Mouse (Mus musculus): Measurements from ENCODE around the gene 4921517D22Rik.
"Not testable (repeated sequence)": the region's sequence is repeated elsewhere in the genome, so short reads cannot be mapped to it uniquely, and the experiment has no call there.

The 4921517D22Rik gene

DNA sequence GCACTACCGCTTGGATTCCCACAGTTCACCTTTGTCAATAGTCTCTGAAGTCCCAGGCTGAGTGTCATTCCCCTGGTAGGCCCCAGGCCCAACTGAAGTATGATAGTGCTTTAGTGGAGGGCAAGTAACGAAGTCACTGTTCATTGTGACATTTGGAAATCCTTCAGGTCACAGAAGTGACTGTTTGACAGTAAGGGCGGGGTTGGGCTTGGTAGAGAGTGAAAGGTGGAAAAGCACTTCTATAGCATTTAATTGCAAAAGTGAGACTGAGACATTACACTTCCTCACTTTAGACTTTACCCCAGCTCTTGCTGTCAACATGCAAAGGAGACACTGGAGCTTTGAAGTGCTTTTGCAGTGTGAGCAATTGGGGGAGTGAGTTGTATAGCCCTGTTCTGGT is at the start of gene 4921517D22Rik:
Gene 4921517D22Rik, minus strand, starts transcription at position 101 of the 400 bp plus-strand sequence.
- no peak for DNase-seq

DNA sequence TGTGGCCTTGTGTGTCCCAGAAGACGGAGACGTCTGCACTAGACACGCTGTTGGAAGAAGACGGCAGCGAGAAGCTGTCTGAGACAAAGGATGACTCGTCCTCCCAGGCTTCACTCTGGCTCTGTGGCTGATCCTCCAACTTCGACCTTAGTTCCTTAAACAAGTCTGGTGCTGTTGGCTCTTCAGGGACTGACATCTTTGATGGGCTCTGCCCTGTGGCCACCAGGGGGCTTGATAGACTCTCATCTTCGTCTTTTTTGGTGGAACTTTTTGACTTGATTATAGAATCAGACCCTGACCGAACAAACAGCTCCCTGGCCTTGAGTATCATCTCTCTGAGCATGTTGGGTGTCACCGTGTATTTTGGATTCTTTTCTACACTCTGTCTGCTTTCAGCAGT is 47.8 kb upstream of the 4921517D22Rik start:
- no peak for DNase-seq

DNA sequence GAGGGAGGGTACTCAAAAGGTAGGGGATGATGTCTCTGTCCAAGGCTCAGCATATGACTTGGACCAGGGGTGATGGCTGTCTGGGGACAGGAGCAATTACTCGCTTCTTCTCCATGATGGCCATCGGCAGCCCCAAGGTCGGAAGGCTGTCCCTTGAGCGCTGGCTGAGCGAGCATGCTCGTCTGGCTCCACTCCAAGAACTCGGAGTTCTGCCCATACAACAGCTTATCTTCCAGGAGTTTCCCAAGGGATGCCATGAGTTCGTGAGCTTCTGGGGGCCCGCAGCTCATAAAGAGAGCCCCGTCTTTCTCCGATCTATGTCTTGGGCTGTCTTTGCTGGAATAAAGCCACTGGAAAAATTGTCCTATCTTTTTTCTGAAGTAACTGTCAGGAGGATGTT is 47.2 kb upstream of the 4921517D22Rik start:
- no peak for DNase-seq

DNA sequence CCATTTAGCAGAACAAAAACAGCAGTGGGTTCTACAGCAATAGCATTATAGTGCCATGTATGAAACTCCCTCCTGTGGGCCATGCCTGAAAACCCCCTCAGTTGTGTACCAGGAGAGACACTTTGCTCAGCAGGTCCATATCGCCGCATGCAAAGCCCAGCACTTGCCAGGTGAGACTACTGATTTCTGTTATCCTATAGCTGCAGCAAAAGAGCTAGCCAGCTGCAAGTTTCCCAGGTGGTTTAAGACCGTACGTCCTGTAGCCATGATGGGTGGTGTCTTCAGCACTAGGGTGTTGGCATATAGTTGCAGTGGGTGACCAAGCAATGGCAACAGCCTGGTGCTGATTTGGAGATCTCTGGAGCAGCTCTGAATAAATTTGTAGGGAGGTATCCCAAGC is 45.5 kb upstream of the 4921517D22Rik start:
- no peak for DNase-seq

DNA sequence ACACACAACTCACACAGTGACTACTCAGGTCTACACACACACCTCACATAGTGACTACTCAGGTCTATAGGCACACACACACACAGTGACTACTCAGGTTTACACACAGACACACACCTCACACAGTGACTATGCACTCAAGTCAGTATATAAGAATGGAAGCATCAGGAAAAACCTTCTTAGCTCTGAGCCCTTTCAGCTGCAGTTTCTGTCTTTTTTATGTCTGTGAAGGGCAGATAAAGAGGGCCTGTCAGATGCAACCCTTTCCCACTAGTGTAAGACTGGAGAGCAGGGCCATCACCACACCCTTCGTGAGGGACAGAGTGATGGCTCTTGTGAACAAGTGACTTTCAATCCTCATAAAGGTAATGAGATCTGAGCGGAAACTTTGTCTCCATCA is 44.5 kb upstream of the 4921517D22Rik start:
- no peak for DNase-seq

DNA sequence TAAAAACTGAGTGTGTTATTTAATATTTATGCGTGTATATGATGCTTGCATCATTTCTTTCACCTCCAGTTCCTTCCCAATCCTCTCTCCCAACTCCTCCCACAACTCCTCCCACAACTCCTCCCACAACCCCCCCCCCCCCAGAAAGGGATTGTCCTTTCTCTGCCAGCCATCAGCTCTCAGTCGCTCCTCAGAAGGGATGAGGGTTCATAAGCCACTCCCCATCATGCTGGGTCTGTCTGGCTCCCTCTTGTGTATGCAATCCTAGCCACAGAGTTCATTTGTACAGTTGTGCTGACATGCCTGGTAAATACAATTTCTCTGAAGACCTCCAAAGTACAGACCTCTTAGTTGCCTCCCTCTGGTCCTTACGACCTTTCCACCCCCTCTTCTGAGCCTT is 41.3 kb upstream of the 4921517D22Rik start:
- no peak for DNase-seq

DNA sequence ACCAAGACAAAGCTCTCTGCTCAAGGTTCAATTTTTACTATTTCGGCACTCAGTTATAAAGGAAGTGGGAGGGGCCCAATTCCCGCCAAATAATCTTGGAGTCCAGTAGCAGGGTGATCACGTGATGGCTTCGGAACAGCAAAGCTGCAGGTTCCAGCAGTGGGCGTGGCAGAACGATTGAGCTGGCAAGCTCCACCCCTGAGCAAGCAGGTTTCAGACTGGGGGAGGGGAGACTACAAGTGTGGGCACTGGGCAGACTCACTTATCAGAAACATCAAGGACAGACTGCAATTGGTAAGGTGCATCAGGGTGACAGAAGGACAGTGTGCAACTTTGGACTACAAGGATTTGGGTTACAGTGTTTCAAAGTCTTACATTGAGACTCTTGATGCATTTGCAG is 40.4 kb upstream of the 4921517D22Rik start:
- not testable (repeated sequence) for DNase-seq

DNA sequence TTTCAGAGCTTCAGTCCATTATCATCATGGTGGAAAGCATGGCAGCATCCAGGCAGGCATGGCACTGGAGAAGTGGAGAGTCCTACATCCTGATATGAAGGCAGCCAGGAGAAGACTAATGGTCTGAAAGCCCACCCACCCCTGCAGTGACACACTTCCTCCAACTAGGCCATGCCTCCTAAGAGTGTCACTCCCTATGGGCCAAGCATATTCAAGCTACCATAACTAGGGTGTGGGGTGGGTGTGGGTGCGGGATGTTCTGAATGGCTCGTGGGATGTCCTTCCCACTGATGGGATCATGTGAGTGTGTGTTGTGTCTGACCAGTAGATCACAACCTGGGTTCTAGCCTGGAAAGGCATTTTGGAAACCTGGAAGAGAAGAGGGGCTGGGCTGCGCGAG is 40.0 kb upstream of the 4921517D22Rik start:
- DNase-seq = no peak

DNA sequence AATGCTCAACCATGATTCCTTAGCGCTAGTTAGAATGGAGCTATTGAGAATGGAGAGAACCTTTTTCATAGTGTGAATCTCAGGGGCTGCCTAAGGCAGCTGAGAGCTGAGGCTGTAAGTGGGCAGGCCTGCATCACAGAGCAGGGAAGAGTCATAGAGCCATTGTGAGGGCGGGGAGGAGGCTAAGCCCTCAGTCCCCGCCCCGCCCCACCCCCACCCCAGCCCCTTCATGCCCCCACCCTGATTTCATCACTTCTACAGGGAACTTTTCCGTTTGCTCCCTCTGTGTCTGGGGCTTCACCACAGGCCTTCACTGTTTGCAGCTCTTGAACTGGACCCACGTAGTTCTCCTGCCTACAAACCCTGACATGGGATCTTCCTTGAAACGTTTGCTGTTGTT is 37.7 kb upstream of the 4921517D22Rik start, which contains the start of gene Spata31d1d:
Gene Spata31d1d, minus strand, starts transcription at position 101 of the 400 bp plus-strand sequence.
- no peak for DNase-seq

DNA sequence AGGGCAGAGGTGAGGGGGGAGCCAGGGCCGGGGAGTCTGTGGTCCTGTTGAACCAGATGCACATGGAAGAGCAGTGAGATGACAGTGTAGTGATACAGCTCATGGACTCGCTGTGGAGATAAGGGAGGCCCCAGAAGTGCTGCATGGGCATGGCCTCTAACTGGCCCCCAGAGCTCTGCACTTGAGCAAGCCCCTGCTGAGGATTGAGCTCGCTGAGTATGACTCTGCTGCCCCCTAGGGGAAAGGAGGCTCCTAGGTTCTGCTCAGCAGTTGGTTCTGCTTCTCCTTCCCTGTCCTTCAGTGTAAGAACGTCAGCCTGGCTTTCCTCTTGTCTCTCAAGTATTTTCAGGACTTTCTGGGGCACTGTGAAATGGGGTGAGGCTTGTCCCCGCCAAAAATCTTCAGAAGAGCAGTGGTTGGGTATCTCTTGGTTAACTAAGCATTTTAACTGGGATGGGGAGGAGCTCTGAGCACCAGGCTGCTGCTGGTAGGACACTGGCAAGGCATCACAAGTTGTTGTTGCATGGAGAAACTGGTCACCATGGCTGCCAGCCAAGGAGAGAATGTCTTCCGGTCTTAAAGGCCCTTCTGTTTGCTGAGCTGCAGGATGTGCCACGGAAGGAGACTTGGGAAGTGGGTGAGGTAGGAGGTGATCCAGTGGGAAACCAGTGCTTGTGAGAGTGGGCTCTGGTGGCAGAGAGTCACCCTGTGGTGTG is 34.6 kb upstream of the 4921517D22Rik start:
- DNase-seq = peak; percentile 83

DNA sequence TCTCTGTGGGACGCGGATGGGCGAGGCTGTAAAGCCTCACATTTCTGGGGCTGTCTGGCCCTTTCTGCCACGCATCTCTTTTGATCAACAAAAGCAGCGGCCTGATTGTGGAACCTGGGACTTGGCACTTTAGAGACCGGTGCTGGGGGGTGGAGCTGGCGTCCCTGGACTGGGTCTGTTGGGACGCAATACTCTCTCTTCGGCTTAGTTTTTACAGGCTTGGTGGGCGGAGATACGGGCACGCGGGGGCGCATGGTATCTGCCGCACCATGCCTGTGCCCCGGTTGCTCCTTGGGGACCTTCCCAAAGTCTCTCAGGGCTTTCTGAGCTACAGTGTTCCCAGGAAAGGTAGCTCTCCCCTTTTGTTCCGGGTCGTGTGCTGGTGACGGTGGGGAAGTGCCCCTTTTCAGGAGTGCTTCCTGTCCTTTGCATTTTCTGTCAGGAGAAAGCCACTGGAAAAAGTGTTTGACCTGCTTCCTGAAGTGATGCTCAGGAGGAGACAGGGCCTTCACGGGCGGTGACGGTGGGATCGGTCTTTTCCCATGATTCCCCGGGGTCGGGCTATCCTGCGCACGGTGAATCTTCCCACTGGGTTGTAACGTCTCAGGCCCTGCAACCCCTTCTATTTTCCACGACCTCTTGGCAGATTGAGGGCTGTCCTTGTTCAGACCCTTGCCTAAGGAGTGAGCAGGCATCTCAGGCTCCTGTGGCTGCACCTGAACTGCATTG is 32.4 kb upstream of the 4921517D22Rik start:
- DNase-seq = no peak

DNA sequence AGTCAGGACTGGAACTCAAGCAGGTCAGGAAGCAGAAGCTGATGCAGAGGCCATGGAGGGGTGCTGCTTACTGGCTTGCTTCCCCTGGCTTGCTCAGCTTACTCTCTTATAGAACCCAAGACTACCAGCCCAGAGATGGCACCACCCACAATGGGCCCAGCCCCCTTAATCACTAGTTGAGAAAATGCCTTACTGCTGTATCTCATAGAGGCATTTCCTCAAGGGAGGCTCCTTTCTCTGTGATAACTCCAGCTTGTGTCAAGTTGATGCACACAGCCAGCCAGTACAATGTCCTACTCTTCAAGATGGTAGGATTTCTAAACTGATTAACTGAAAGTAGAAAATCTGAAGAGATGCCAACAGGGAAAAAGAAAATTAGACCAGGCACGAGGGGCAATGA is 28.2 kb upstream of the 4921517D22Rik start:
- DNase-seq = not testable (repeated sequence)

DNA sequence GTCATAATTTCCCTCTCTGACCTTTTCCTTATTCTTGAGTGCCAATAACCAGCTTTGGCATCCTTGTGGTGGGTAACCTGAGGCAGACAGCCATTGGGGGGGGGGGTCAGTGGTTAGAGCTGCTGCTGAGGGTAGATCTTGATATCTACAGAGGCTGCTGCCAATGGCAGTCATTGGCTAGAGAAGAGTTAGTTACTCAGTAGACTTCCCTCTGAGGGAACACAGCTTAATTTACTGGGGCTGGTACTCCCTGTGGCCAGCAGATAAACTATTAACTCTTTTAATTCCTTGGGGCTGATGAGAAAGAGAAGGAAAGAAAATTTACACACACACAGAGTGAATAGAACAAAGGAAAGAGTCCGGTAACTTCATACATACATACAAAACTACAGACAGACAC is 25.6 kb upstream of the 4921517D22Rik start:
- DNase-seq = no peak

DNA sequence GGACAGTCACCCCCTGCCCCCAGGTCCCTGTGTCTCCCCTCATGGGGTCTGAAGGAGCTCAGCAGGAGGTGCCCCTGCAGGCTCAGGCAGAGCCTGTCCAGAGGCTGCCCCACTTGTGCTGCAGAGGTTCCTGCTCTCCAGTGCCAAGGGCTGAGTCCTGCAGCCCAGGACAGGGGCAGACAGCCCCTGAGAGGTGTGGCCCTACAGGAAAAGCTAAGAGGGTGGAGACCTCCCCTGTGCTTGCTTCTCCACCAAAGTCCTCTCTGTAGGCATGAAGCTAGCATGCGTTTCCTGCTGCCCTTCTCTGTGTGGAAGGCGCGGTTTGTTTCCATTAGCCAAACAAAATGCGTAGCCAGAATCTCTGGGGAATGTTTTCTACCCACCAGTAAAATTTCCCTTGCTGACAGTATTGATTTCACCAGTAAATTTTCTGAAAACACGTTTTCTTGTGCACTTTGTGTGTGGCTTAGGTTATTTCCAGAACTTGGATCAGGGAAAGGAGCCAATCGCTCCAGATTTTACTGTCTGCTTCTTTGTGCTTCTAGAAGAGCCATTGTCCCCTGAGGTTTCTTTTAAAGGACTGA is 25.0 kb upstream of the 4921517D22Rik start:
- DNase-seq = not testable (repeated sequence)

DNA sequence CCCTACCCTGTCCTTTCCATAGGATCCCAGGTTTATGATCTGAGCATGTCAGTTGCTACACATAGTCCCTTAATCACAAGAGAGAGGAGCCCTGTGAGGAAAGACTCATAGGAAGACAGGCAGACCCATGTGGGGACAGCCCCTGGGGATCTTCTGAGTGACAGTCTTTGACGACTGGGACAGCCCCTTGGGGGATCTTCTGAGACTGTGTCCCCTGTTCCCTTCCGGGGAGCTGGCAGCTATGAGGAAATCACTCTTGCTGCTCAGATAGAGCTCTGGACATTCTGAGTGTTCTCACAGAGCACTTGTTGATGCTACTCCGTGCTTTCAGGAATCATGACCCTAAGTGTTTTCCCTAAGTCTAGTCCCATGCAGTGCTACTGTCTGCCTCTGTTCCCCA is 19.8 kb upstream of the 4921517D22Rik start:
- no peak for DNase-seq

DNA sequence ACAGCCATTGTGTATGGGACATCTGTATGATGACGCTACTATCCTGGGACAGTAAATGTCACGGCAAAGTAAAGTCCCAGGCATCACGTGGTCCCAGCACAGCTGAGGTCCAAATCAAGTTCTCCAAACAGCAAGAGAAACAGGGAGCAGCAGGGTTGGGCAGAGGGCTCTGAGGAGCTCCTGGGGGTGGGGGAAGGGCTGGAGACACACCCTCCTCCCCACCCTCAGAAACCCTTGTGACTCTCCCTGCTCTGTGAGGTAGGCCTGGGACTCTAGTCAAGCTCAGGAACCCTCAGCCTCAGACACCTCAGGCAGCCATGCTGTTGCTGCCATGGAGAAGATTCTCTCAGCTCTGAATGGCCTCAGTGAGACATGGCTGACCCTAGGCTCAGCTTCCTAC is 18.1 kb upstream of the 4921517D22Rik start, which contains the start of gene Spata31d1b:
Gene Spata31d1b, plus strand, starts transcription at position 301 of the 400 bp plus-strand sequence.
- not testable (repeated sequence) for DNase-seq

DNA sequence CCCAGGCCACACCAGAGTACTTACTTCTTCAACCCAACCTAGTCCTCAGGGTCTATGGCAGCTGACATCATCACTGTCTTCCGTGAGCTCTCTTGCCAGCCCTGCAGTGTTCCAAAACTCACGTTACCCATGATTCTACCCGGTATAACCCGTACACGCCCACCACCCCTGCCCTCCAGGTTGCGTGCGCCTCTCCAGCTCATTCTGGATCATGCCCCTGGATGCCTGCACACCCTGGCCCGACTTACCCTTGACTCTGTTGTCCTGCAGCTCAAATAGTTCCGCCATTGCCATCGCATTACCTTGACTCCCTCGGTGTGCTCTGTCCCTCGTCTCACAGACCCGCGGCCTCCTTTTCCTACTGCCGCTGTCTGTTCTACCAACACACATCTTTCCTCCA is 16.3 kb upstream of the 4921517D22Rik start, which contains the start of gene Spata31d1a:
Gene Spata31d1a, minus strand, starts transcription at position 101 of the 400 bp plus-strand sequence.
- no peak for DNase-seq

DNA sequence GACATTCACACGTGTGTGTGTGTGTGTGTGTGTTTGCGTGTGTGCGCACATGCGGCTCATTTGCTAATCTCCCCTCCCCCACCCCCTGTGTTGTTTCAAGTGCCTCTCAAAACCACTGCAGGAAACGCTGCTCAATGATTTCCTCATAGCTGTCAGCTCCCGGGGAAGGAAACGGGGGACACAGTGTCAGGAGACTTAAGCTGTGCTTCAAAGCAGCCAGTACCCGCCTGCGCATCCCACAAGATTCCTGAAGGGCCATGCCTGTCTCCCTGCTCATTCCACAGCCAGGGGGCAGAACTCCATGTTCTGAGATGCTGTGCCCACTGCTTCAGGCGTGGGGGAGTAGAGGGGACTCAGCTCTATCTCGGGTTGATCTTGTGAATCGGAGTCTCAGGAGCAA is 10.7 kb upstream of the 4921517D22Rik start:
- no peak for DNase-seq

DNA sequence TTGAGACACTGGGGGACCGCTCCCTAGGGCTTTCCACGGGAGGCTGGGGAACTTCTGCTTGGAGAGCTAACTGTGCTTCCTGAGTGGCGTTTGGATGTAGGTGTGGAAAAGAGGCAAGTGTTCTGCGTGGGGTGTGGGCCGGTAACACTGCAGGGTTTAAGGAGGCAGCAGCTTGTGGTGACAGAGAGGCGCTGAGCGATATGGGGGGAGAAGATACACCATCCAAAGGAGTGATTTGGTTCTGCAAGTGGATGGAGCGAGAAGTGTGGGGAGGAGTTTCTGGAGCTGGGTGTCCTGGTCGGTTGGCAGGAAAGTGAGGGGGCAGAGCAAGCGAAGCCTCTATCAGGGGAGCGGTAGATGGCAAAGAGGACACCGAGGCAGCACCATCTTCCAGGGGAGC is 9.6 kb upstream of the 4921517D22Rik start:
- peak; percentile 43 for DNase-seq

DNA sequence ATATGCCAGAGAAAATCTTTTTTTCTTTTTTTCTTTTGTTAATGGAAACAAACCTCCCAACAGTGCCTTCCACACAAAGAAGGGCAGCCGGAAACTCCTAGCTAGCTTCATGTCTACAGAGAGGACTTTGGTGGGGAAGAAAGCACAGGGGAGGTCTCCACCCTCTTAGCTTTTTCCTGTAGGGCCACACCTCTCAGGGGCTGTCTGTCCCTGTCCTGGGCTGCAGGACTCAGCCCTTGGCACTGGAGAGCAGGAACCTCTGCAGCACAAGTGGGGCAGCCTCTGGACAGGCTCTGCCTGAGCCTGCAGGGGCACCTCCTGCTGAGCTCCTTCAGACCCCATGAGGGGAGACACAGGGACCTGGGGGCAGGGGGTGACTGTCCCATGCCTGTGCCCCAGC is 6.2 kb upstream of the 4921517D22Rik start:
- not testable (repeated sequence) for DNase-seq

DNA sequence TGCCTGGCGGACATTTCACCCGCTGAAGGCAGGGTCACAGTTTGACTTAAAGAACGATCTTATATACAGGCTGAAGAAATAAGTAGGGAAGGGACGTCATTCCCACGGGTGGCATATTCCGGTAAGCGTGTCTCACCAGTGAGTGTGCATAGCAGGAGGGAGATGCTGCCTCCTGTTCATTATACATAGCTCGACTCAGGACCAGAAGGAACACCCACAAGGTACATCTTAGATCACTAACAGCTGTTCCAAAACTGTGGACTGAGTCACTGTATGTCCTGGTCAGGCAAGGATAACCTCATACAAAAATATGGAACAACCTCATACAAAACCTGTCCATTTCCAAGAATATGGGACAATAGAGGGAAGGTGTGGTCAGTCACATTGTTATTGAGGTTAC is 5.2 kb upstream of the 4921517D22Rik start:
- no peak for DNase-seq

DNA sequence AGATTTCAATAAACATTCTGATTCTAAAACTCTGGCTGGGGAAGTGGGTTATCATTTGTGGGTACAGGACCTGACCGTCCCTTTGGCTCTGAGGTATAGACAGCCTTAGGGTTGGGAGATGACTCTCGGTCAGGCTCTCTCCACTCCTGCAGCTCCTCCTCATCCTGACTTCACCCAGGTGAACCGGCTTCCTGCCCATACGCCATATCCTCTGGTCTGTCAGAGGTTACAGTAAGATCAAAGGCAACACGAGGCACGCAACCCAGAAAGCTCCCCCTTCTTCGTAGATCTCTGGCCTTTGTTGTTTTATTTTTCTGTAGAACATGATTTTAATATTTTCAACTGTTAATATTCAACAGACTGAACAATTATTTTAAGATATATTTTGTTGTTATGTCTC is 1.9 kb upstream of the 4921517D22Rik start:
- DNase-seq = no peak

DNA sequence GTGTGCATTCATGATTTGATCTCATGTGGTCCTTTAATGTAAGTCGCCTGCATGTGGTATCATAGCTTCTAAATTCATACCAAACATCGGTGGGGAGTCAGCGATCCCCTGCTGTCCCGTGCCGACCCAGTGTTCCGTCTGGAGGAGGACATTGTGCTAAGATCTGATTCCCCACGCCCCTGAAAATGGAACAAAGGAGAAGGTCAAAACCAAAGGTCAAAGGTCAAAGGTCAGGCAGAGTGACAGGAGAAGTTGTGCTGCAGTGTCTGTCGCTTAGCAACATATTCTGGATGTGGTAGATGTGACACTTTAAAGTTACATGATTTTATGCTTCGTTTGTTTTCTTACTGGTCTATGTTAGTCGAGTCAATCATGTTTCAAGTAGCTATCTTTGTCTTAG is 2.4 kb downstream of the 4921517D22Rik start:
- DNase-seq = no peak

DNA sequence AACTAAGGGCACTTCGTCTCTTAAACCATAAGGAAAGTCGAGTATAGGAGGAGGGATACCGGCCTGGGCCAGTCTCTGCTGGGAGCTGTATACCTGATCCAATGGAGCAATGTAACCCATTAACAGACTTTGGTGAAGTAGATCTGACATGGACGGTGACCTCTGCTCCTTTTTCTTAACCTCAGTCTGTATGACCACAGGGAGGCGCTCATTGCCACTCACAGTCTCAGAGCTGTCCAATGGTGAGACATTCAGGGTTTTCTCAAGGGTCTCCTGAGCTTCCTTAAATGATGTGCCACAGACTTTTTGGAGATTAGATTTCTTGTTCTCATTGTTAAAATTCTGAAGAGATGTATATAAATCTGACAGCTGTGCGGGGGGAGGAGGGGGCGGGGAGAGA is 3.3 kb downstream of the 4921517D22Rik start:
- DNase-seq = no peak

Data from right cerebral cortex, postnatal 25 days (tissue).